8 mouse cellular contexts compared by ENCODE assay signal in genomic region chr8:91872278-91873115, GRCm38 (mm10).
DNase-seq lines count a peak whose midpoint lies in the region; ATAC-seq and TF ChIP-seq lines count a peak whose summit lies in the region.

No protein-coding gene starts in this region.

- peak overlapping the region; percentile 33; the same call in 1 of the 2 replicates for H3K9ac ChIP-seq in lung, embryonic 16.5 days (ENCODE audit: low read length)
- H3K9ac ChIP-seq in embryonic facial prominence, embryonic 15.5 days, result no peak overlapping the region
- H3K9ac ChIP-seq in hindbrain, embryonic 13.5 days, result peak overlapping the region; percentile 58
- no peak overlapping the region for H3K9ac ChIP-seq in limb, embryonic 14.5 days (ENCODE audit: low read depth, low read length, severe bottlenecking)
- no peak overlapping the region for H3K9ac ChIP-seq in neural tube, embryonic 15.5 days (replicated peaks)

- no peaks in the 10 kb centered on the region for H3K36me3 ChIP-seq in lung, embryonic 16.5 days (ENCODE audit: control insufficient read depth, insufficient read depth, low read length)
- no peaks in the 10 kb centered on the region for H3K36me3 ChIP-seq in embryonic facial prominence, embryonic 15.5 days
- no peaks in the 10 kb centered on the region for H3K36me3 ChIP-seq in hindbrain, embryonic 13.5 days
- no peaks in the 10 kb centered on the region for H3K36me3 ChIP-seq in limb, embryonic 14.5 days (ENCODE audit: control insufficient read depth, insufficient read depth, low read length)
- H3K36me3 ChIP-seq in neural tube, embryonic 15.5 days, result no peaks in the 10 kb centered on the region

- peaks cover 14% of the 10 kb centered on the region for H3K4me1 ChIP-seq in lung, embryonic 16.5 days (replicated peaks; ENCODE audit: control insufficient read depth, insufficient read depth, low read length)
- peaks cover 7% of the 10 kb centered on the region; the same call in 1 of the 2 replicates for H3K4me1 ChIP-seq in embryonic facial prominence, embryonic 15.5 days
- H3K4me1 ChIP-seq in hindbrain, embryonic 13.5 days (replicated peaks), result peaks cover 31% of the 10 kb centered on the region
- peaks cover 2% of the 10 kb centered on the region; the same call in 1 of the 2 replicates for H3K4me1 ChIP-seq in limb, embryonic 14.5 days (ENCODE audit: control insufficient read depth, insufficient read depth, low read length)
- peaks cover 13% of the 10 kb centered on the region for H3K4me1 ChIP-seq in neural tube, embryonic 15.5 days

- peak overlapping the region; percentile 53 for H3K4me2 ChIP-seq in lung, embryonic 16.5 days (ENCODE audit: low read depth, low read length)
- peak overlapping the region; percentile 11; the same call in 1 of the 2 replicates for H3K4me2 ChIP-seq in embryonic facial prominence, embryonic 15.5 days (replicated peaks)
- H3K4me2 ChIP-seq in hindbrain, embryonic 13.5 days, result peak overlapping the region; percentile 51
- peak overlapping the region; percentile 28 for H3K4me2 ChIP-seq in limb, embryonic 14.5 days (replicated peaks; ENCODE audit: low read depth, low read length, severe bottlenecking)
- peak overlapping the region; percentile 50 for H3K4me2 ChIP-seq in neural tube, embryonic 15.5 days

- no peak overlapping the region for H3K27ac ChIP-seq in lung, embryonic 16.5 days (ENCODE audit: low read length)
- no peak overlapping the region for H3K27ac ChIP-seq in embryonic facial prominence, embryonic 15.5 days (replicated peaks)
- peak overlapping the region; percentile 20; the same call in 1 of the 2 replicates for H3K27ac ChIP-seq in hindbrain, embryonic 13.5 days
- no peak overlapping the region for H3K27ac ChIP-seq in limb, embryonic 14.5 days (replicated peaks; ENCODE audit: low read depth, low read length)
- H3K27ac ChIP-seq in neural tube, embryonic 15.5 days (replicated peaks), result no peak overlapping the region

- 8% methylated on average over 29 of the region's 29 CpGs for WGBS in lung, embryonic 16.5 days
- WGBS in embryonic facial prominence, embryonic 15.5 days, result 29% methylated on average over 29 of the region's 29 CpGs
- WGBS in hindbrain, embryonic 13.5 days, result 5% methylated on average over 29 of the region's 29 CpGs
- WGBS in limb, embryonic 14.5 days, result 7% methylated on average over 29 of the region's 29 CpGs
- 4% methylated on average over 29 of the region's 29 CpGs for WGBS in neural tube, embryonic 15.5 days

- H3K27me3 ChIP-seq in lung, embryonic 16.5 days (ENCODE audit: control insufficient read depth, insufficient read depth, low read depth, low read length), result peaks cover 5% of the 10 kb centered on the region; the same call in 1 of the 2 replicates
- peaks cover 14% of the 10 kb centered on the region; the same call in 1 of the 2 replicates for H3K27me3 ChIP-seq in embryonic facial prominence, embryonic 15.5 days
- peaks cover 71% of the 10 kb centered on the region for H3K27me3 ChIP-seq in hindbrain, embryonic 13.5 days
- H3K27me3 ChIP-seq in limb, embryonic 14.5 days (ENCODE audit: control insufficient read depth, insufficient read depth, low read length), result peaks cover 74% of the 10 kb centered on the region
- peaks cover 53% of the 10 kb centered on the region for H3K27me3 ChIP-seq in neural tube, embryonic 15.5 days (replicated peaks)

- ATAC-seq in lung, embryonic 16.5 days (ENCODE audit: low read depth), result peak; percentile 69
- ATAC-seq in embryonic facial prominence, embryonic 15.5 days (ENCODE audit: insufficient number of reproducible peaks, low FRiP score, low TSS enrichment, low read depth), result no peak
- peak; percentile 81 for ATAC-seq in hindbrain, embryonic 13.5 days (ENCODE audit: low FRiP score)
- 0 out of 2 replicates have a peak, but pooled peaks have one; percentile 44 for ATAC-seq in limb, embryonic 14.5 days (ENCODE audit: low FRiP score, low read depth)
- no peak; the same call in 1 of the 2 replicates for ATAC-seq in neural tube, embryonic 15.5 days (ENCODE audit: low FRiP score)

- TF ChIP-seq POLR2A in limb, embryonic 14.5 days (IDR thresholded peaks at IDR 0.05; ENCODE audit: borderline replicate concordance, extremely low read depth, insufficient read depth, insufficient read length), result no peak

- peak overlapping the region; percentile 28 for H3K4me3 ChIP-seq in lung, embryonic 16.5 days (ENCODE audit: low read length)
- H3K4me3 ChIP-seq in embryonic facial prominence, embryonic 15.5 days (replicated peaks), result no peak overlapping the region
- H3K4me3 ChIP-seq in hindbrain, embryonic 13.5 days, result 0 out of 2 replicates have a peak overlapping the region, but pooled peaks have one; percentile 24
- 0 out of 2 replicates have a peak overlapping the region, but pooled peaks have one; percentile 9 for H3K4me3 ChIP-seq in limb, embryonic 14.5 days (replicated peaks; ENCODE audit: low read length)
- peak overlapping the region; percentile 13 for H3K4me3 ChIP-seq in neural tube, embryonic 15.5 days (replicated peaks)

- no peaks in the 10 kb centered on the region for H3K9me3 ChIP-seq in lung, embryonic 16.5 days (ENCODE audit: control insufficient read depth, low read length)
- H3K9me3 ChIP-seq in embryonic facial prominence, embryonic 15.5 days (replicated peaks), result no peaks in the 10 kb centered on the region
- H3K9me3 ChIP-seq in hindbrain, embryonic 13.5 days, result no peaks in the 10 kb centered on the region
- H3K9me3 ChIP-seq in limb, embryonic 14.5 days (ENCODE audit: control insufficient read depth, low read length), result no peaks in the 10 kb centered on the region
- no peaks in the 10 kb centered on the region for H3K9me3 ChIP-seq in neural tube, embryonic 15.5 days (replicated peaks)

- no peak for DNase-seq in lung, adult 18-20 months
- DNase-seq in limb, embryonic 14.5 days (ENCODE audit: low spot score), result peak; percentile 30
- no peak for DNase-seq in cerebellum, adult 11 months
- no peak for DNase-seq in testis, postnatal 10 days (ENCODE audit: low spot score)

Comparison
In these comparisons a context has a peak if more than half of its experiments do, and no peak if none do; other contexts are left out.
1. ATAC-seq: peak in lung, embryonic 16.5 days (single experiment), hindbrain, embryonic 13.5 days (single experiment) and limb, embryonic 14.5 days (single experiment); none in embryonic facial prominence, embryonic 15.5 days (single experiment) and neural tube, embryonic 15.5 days (single experiment).
2. H3K9ac ChIP-seq: peak in lung, embryonic 16.5 days (single experiment) and hindbrain, embryonic 13.5 days (single experiment); none in embryonic facial prominence, embryonic 15.5 days (single experiment), limb, embryonic 14.5 days (single experiment) and neural tube, embryonic 15.5 days (single experiment).
3. Peak in every context shown above with its lines, with median percentiles within 50 percentile points of each other: H3K4me2 ChIP-seq.